Mouse (Mus musculus): ENCODE measurements around the gene Helt.
A peak's percentile ranks its signal among the peaks of the same experiment; 100 is the strongest.

The Helt gene

GRCm38 (mm10) chr8:46295951-46296350 lies 1.5 kb upstream of the Helt start:
- DNase-seq: peak; percentile 84

GRCm38 (mm10) chr8:46295101-46295534 lies 647 bp upstream of the Helt start:
- DNase-seq: peak; percentile 48

- DNase-seq: peak; percentile 87
Observed at GRCm38 (mm10) chr8:46293741-46294151, 725 bp downstream of the Helt start.

- peak; percentile 72 for DNase-seq
Observed at GRCm38 (mm10) chr8:46293201-46293600, 1.3 kb downstream of the Helt start.

GRCm38 (mm10) chr8:46291931-46292675 lies 2.4 kb downstream of the Helt start:
- peak; percentile 79 for DNase-seq

- DNase-seq: no peak
Observed at GRCm38 (mm10) chr8:46289274-46289673, 5.2 kb downstream of the Helt start.

GRCm38 (mm10) chr8:46288021-46288420 lies 6.5 kb downstream of the Helt start:
- DNase-seq: peak; percentile 86

- DNase-seq: peak; percentile 93
Observed at GRCm38 (mm10) chr8:46285980-46286379, 8.5 kb downstream of the Helt start.

- DNase-seq: peak; percentile 92
Observed at GRCm38 (mm10) chr8:46281536-46281935, 12.9 kb downstream of the Helt start.

GRCm38 (mm10) chr8:46276939-46277338 lies 17.5 kb downstream of the Helt start:
- DNase-seq: peak; percentile 80

- DNase-seq: peak; percentile 96
Observed at GRCm38 (mm10) chr8:46270741-46271140, 23.7 kb downstream of the Helt start.

GRCm38 (mm10) chr8:46270147-46270546 lies 24.3 kb downstream of the Helt start:
- peak; percentile 44 for DNase-seq

GRCm38 (mm10) chr8:46266801-46267200 lies 27.7 kb downstream of the Helt start:
- DNase-seq: peak; percentile 82

- DNase-seq: peak; percentile 52
Observed at GRCm38 (mm10) chr8:46264206-46264605, 30.3 kb downstream of the Helt start.

GRCm38 (mm10) chr8:46257921-46258682 lies 36.4 kb downstream of the Helt start:
- DNase-seq: peak; percentile 74

GRCm38 (mm10) chr8:46252456-46252855 lies 42.0 kb downstream of the Helt start:
- DNase-seq: no peak

GRCm38 (mm10) chr8:46251561-46251960 lies 42.9 kb downstream of the Helt start:
- DNase-seq: peak; percentile 35

GRCm38 (mm10) chr8:46246346-46246745 lies 48.1 kb downstream of the Helt start:
- DNase-seq: peak; percentile 85

GRCm38 (mm10) chr8:46242946-46243345 lies 51.5 kb downstream of the Helt start:
- peak; percentile 69 for DNase-seq

All from heart, adult 11 months (tissue).